Mouse (Mus musculus) E14TG2a.4 (cell line): ENCODE results near the gene Rab11fip4.

Experiments used
- H3K27me3 ChIP-seq: 2 replicates; pipeline ENCODE4 v1.6.1; 2014; ENCODE audit warnings: low read length, control low read depth; ENCODE audit not compliant: insufficient read depth
- H3K36me3 ChIP-seq: 2 replicates; pipeline ENCODE4 v1.6.1; 2014; ENCODE audit warnings: low read length, control low read depth; ENCODE audit not compliant: insufficient read depth
- H3K4me1 ChIP-seq: replicated peaks from 2 replicates; pipeline ENCODE4 v1.6.1; 2014; ENCODE audit warnings: low read depth, low read length, control low read depth
- H3K4me3 ChIP-seq: replicated peaks from 2 replicates; pipeline ENCODE4 v1.5.1; 2014; ENCODE audit warnings: mild to moderate bottlenecking, low read length
- H3K9me3 ChIP-seq: 2 replicates; pipeline ENCODE4 v1.6.1; 2014; ENCODE audit warnings: low read length, control low read depth
- CTCF ChIP-seq: conservative IDR thresholded peaks from 2 replicates; pipeline ENCODE4 v1.5.1; 2014; ENCODE audit warnings: low read length
- NANOG ChIP-seq: IDR thresholded peaks from 2 replicates; pipeline ENCODE4 v1.6.1; 2014; ENCODE audit warnings: borderline replicate concordance, low read length, mixed read lengths
- POU5F1 ChIP-seq: IDR thresholded peaks from 2 replicates; pipeline ENCODE4 v1.6.1; 2014; ENCODE audit warnings: low read length, borderline replicate concordance

Gene Rab11fip4

GRCm38 (mm10) chr11:79673717-79674116, 82.7 kb downstream of the Rab11fip4 start:
- Histone ChIP-seq H3K27me3 (no peaks in the 10 kb centered on the region), H3K4me1 (peaks cover 88% of the 10 kb centered on the region), H3K4me3 (no peak overlapping the region), H3K36me3 (no peaks in the 10 kb centered on the region), H3K9me3 (no peaks in the 10 kb centered on the region)
- TF ChIP-seq CTCF: no peak
- TF ChIP-seq POU5F1: no peak
- no peak for TF ChIP-seq NANOG

GRCm38 (mm10) chr11:79674231-79674630, 83.2 kb downstream of the Rab11fip4 start:
- Histone ChIP-seq H3K4me1 (peaks cover 88% of the 10 kb centered on the region), H3K36me3 (no peaks in the 10 kb centered on the region), H3K9me3 (no peaks in the 10 kb centered on the region), H3K4me3 (no peak overlapping the region), H3K27me3 (no peaks in the 10 kb centered on the region)
- TF ChIP-seq CTCF (no peak), POU5F1 (no peak), NANOG (no peak)

GRCm38 (mm10) chr11:79674632-79675031, 83.6 kb downstream of the Rab11fip4 start:
- no peaks in the 10 kb centered on the region for H3K9me3 ChIP-seq
- H3K4me3 ChIP-seq: no peak overlapping the region

GRCm38 (mm10) chr11:79675285-79675684, 84.3 kb downstream of the Rab11fip4 start:
- Histone ChIP-seq H3K27me3 (no peaks in the 10 kb centered on the region), H3K9me3 (no peaks in the 10 kb centered on the region), H3K4me1 (peaks cover 93% of the 10 kb centered on the region), H3K4me3 (no peak overlapping the region), H3K36me3 (no peaks in the 10 kb centered on the region)
- TF ChIP-seq POU5F1: no peak
- no peak for TF ChIP-seq CTCF
- TF ChIP-seq NANOG: no peak

More at GRCm38 (mm10) chr11:79674632-79675031, 83.6 kb downstream of the Rab11fip4 start:
- H3K4me1 ChIP-seq: peaks cover 88% of the 10 kb centered on the region
- no peaks in the 10 kb centered on the region for H3K36me3 ChIP-seq
- TF ChIP-seq NANOG: no peak
- TF ChIP-seq CTCF: no peak
- TF ChIP-seq POU5F1: no peak
- H3K27me3 ChIP-seq: no peaks in the 10 kb centered on the region

DNA sequence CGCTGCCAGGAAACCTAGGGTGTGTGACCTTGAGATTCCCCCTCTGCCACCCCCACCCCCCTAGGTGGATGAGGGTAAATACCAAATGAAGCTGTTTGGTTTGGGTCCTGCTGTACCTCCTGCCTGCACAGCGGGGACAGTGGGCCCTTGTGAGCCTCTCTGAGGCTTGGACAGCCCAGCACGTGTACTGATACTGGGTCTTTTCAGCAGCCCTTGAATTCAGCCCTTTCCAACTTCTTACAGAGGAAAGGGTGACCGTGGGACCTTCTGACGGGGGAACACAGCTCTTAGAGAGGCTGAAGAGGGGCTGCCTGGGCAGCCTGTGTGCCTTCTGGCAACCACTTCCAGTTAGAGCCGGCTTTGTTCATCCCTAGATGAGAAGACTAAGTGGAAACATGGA, 85.0 kb downstream of the Rab11fip4 start:
- TF ChIP-seq NANOG (no peak), POU5F1 (no peak)
- H3K4me3 ChIP-seq: 0 out of 2 replicates have a peak overlapping the region, but pooled peaks have one; percentile 13
- no peaks in the 10 kb centered on the region for H3K27me3 ChIP-seq
- H3K36me3 ChIP-seq: peaks cover 5% of the 10 kb centered on the region
- peaks cover 93% of the 10 kb centered on the region for H3K4me1 ChIP-seq
- no peaks in the 10 kb centered on the region for H3K9me3 ChIP-seq

- Histone ChIP-seq H3K4me3 (no peak overlapping the region), H3K4me1 (peaks cover 88% of the 10 kb centered on the region), H3K36me3 (peaks cover 9% of the 10 kb centered on the region), H3K27me3 (no peaks in the 10 kb centered on the region), H3K9me3 (no peaks in the 10 kb centered on the region)
- no peak for TF ChIP-seq NANOG
- no peak for TF ChIP-seq CTCF
- TF ChIP-seq POU5F1: no peak
These were observed 85.5 kb downstream of the Rab11fip4 start for GRCm38 (mm10) chr11:79676483-79676967.

DNA sequence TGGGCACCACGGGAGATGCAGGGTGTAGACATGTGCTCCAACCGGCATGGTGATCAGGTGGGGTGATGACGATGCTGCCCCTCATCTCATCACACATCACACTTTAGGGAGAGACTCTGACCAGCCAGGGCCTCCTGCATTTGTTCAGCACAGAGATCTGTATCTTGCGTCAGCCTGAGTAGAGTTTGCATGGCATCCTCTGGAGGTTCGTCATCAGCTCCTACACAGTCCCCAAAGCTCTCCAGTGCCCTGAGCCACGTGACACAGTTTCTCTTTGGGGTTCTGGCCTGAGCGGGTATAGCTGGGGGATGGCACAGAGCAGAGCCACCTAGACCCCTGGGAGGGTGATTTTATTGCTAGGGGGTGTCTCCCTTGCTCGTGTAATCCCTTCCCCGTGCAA, 86.4 kb downstream of the Rab11fip4 start:
- Histone ChIP-seq H3K4me3 (no peak overlapping the region), H3K9me3 (no peaks in the 10 kb centered on the region), H3K27me3 (no peaks in the 10 kb centered on the region), H3K36me3 (peaks cover 15% of the 10 kb centered on the region), H3K4me1 (peaks cover 79% of the 10 kb centered on the region)
- no peak for TF ChIP-seq POU5F1

GRCm38 (mm10) chr11:79678363-79679153, 87.5 kb downstream of the Rab11fip4 start:
- TF ChIP-seq NANOG: no peak
- no peak for TF ChIP-seq POU5F1
- no peak for TF ChIP-seq CTCF
- H3K4me3 ChIP-seq: no peak overlapping the region
- no peaks in the 10 kb centered on the region for H3K9me3 ChIP-seq
- peaks cover 19% of the 10 kb centered on the region for H3K36me3 ChIP-seq
- no peaks in the 10 kb centered on the region for H3K27me3 ChIP-seq
- H3K4me1 ChIP-seq: peaks cover 73% of the 10 kb centered on the region
